Mouse (Mus musculus) erythroblast, embryonic 14.5 days (primary cell): Measurements from ENCODE around the gene Rasip1.

ENCODE experiments used
- GATA1 ChIP-seq: IDR thresholded peaks from 2 replicates; pipeline ENCODE4 v1.6.1; 2012; ENCODE audit warnings: low read length, inconsistent platforms, mixed read lengths
- TAL1 ChIP-seq: IDR thresholded peaks from 3 replicates; pipeline ENCODE4 v1.6.1; 2012; ENCODE audit warnings: low read length, inconsistent platforms, mixed read lengths

DNA sequence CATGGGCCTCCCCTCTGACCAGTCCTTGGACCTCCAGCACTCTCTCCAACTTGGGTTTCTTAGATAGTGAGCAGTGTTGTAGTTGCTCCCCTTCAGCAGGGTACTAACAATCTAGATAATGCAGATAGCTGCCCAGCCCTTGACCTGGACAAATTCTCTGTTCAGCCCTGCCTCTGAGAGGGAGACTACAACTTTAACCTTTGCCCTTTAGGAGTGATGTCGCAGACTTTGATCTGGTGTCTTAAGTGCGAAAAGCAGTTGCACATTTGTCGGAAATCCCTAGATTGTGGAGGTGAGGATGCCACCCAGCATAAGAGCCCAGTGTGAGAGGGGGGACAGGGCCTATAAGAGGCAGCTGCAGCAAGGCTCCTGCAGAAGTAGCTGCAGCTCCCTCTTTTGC lies 2.6 kb upstream of the Rasip1 start:
- TF ChIP-seq GATA1, result no peak
- TF ChIP-seq TAL1, result no peak
